Mouse (Mus musculus): ENCODE measurements at regions not wholly inside any gene's neighbourhood (a gene's known extent, or its start where the extent isn't known, plus 50 kb on each side); places are given as distances from the start of the nearest gene placed in this dataset.

- DNase-seq (ENCODE audit: low spot score in 2 of 2) = peak; percentile 4 to 52
These were observed 75.6 kb upstream of the Jazf1 start for GRCm38 (mm10) chr6:53143846-53144584.

- no peak for DNase-seq (ENCODE audit: low spot score in 2 of 2)
These were observed 66.0 kb upstream of the Jazf1 start for GRCm38 (mm10) chr6:53134410-53134809.

- DNase-seq (ENCODE audit: low spot score in 2 of 2) = no peak
These were observed 62.4 kb upstream of the Jazf1 start for GRCm38 (mm10) chr6:53130717-53131330.

- DNase-seq (ENCODE audit: low spot score in 2 of 2) = no peak
These were observed 58.3 kb upstream of the Jazf1 start for GRCm38 (mm10) chr6:53126776-53127175.

GRCm38 (mm10) chr6:53124800-53125450 lies 56.5 kb upstream of the Jazf1 start:
- no peak for DNase-seq (ENCODE audit: low spot score in 2 of 2)

GRCm38 (mm10) chr6:53120385-53120784 lies 52.0 kb upstream of the Jazf1 start:
- DNase-seq (ENCODE audit: low spot score in 2 of 2) = no peak

All from layer of hippocampus, adult 18-20 months (tissue).